Mouse (Mus musculus): Measurements from ENCODE around the gene Arid1b. TPM values are rescaled to one million over a fixed set of nuclear protein-coding genes. Genes with fewer than 3 reads are reported as not detected.

The Arid1b gene
- polyA plus RNA-seq, 1 experiment from 2014 or later, result 14.8 TPM

- no peaks in the 10 kb centered on the region for H3K4me1 ChIP-seq (replicated peaks)
- no peaks in the 10 kb centered on the region for H3K9me3 ChIP-seq
- H3K9ac ChIP-seq (replicated peaks), result no peak overlapping the region
- H3K4me2 ChIP-seq (replicated peaks), result no peak overlapping the region
- ATAC-seq, result no peak
- no peak overlapping the region for H3K27ac ChIP-seq
- 57% methylated on average over 6 of the region's 6 CpGs for WGBS
- H3K36me3 ChIP-seq, result no peaks in the 10 kb centered on the region
- H3K4me3 ChIP-seq (replicated peaks), result no peak overlapping the region
- no peaks in the 10 kb centered on the region for H3K27me3 ChIP-seq
These were observed 21.9 kb upstream of the Arid1b start for GRCm38 (mm10) chr17:4972261-4972660.

DNA sequence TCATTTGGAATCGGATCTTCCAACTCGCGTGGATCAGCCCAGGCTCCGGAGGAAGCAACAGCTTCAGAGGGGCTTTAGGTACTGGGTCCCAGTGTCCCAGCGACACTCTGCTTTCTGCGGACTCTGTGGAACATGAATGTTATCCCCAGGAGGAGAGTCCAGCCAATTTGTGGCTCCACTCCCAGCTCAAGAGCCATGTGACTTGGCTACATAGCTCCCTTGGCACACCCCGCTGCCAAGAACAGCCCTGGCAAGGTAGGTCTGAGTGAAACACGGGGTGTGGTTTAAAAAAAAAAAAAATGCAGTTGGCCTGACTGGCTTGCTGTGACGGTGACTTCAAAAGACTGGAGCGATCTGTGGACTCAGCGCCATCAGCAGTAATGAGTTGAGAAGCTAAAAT is 19.4 kb upstream of the Arid1b start:
- WGBS, result 85% methylated on average over 11 of the region's 11 CpGs
- H3K4me2 ChIP-seq (replicated peaks), result no peak overlapping the region
- no peaks in the 10 kb centered on the region for H3K36me3 ChIP-seq
- H3K27me3 ChIP-seq, result peaks cover 7% of the 10 kb centered on the region; the same call in 1 of the 2 replicates
- 0 out of 2 replicates have a peak, but pooled peaks cover 4% of the 10 kb centered on the region for H3K9me3 ChIP-seq
- H3K27ac ChIP-seq, result no peak overlapping the region
- no peak for ATAC-seq
- H3K4me3 ChIP-seq (replicated peaks), result no peak overlapping the region
- no peak overlapping the region for H3K9ac ChIP-seq (replicated peaks)
- no peaks in the 10 kb centered on the region for H3K4me1 ChIP-seq (replicated peaks)

- Histone ChIP-seq H3K27me3 (peaks cover 31% of the 10 kb centered on the region), H3K27ac (no peak overlapping the region), H3K4me3 (replicated peaks) (no peak overlapping the region), H3K9ac (replicated peaks) (no peak overlapping the region), H3K36me3 (no peaks in the 10 kb centered on the region), H3K4me1 (replicated peaks) (no peaks in the 10 kb centered on the region), H3K4me2 (replicated peaks) (no peak overlapping the region), H3K9me3 (0 out of 2 replicates have a peak, but pooled peaks cover 4% of the 10 kb centered on the region)
- ATAC-seq, result no peak
- WGBS, result 93% methylated on average over 7 of the region's 7 CpGs
These were observed 14.0 kb upstream of the Arid1b start for GRCm38 (mm10) chr17:4980151-4980550.

DNA sequence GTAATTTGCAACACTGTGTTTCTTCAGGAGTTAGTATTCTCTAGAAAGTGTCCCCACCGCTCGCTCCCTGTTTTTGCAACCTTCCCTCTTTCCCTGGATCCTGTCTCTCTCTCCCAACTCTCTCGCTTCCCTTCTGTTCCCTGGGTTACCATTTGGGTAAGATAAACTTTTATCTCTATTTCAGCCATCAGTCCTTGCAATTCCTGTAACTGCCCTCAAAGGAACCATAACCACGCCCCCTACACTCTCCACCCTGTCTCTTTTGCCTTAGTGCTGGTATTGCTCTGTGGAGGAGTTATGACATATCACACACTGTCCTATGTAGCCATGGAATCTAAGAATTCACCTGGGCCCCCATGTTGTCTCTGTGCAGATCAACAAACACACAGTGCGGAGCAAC is 11.3 kb upstream of the Arid1b start:
- Histone ChIP-seq H3K4me1 (replicated peaks) (no peaks in the 10 kb centered on the region), H3K4me2 (replicated peaks) (no peak overlapping the region), H3K27me3 (peaks cover 49% of the 10 kb centered on the region), H3K27ac (no peak overlapping the region), H3K9me3 (no peaks in the 10 kb centered on the region), H3K36me3 (no peaks in the 10 kb centered on the region), H3K9ac (replicated peaks) (no peak overlapping the region), H3K4me3 (replicated peaks) (no peak overlapping the region)
- WGBS, result 95% methylated on average over 5 of the region's 5 CpGs
- ATAC-seq, result no peak

- no peak overlapping the region for H3K9ac ChIP-seq (replicated peaks)
- ATAC-seq, result no peak
- peaks cover 59% of the 10 kb centered on the region for H3K27me3 ChIP-seq
- no peaks in the 10 kb centered on the region for H3K9me3 ChIP-seq
- whole genome bisulfite sequencing, result 92% methylated on average over 7 of the region's 7 CpGs
- H3K27ac ChIP-seq, result no peak overlapping the region
- no peaks in the 10 kb centered on the region for H3K4me1 ChIP-seq (replicated peaks)
- no peaks in the 10 kb centered on the region for H3K36me3 ChIP-seq
- no peak overlapping the region for H3K4me3 ChIP-seq (replicated peaks)
- no peak overlapping the region for H3K4me2 ChIP-seq (replicated peaks)
These were observed 9.4 kb upstream of the Arid1b start for GRCm38 (mm10) chr17:4984691-4985090.

GRCm38 (mm10) chr17:4990911-4991560 is 3.1 kb upstream of the Arid1b start:
- Histone ChIP-seq H3K9me3 (no peaks in the 10 kb centered on the region), H3K9ac (replicated peaks) (no peak overlapping the region), H3K36me3 (no peaks in the 10 kb centered on the region), H3K4me3 (replicated peaks) (no peak overlapping the region), H3K4me2 (replicated peaks) (peak overlapping the region; percentile 30), H3K27ac (peak overlapping the region; percentile 60; the same call in 1 of the 2 replicates), H3K4me1 (replicated peaks) (peaks cover 32% of the 10 kb centered on the region), H3K27me3 (peaks cover 36% of the 10 kb centered on the region)
- WGBS, result 7% methylated on average over 16 of the region's 16 CpGs
- ATAC-seq, result 0 out of 2 replicates have a peak, but pooled peaks have one; percentile 18

- Histone ChIP-seq H3K9me3 (no peaks in the 10 kb centered on the region), H3K4me1 (replicated peaks) (peaks cover 32% of the 10 kb centered on the region), H3K9ac (replicated peaks) (no peak overlapping the region), H3K36me3 (no peaks in the 10 kb centered on the region), H3K27me3 (peaks cover 31% of the 10 kb centered on the region), H3K4me2 (replicated peaks) (peak overlapping the region; percentile 30; the same call in 1 of the 2 replicates), H3K4me3 (replicated peaks) (no peak overlapping the region), H3K27ac (peak overlapping the region; percentile 60)
- 17% methylated on average over 10 of the region's 10 CpGs for WGBS
- no peak for ATAC-seq
These were observed 2.5 kb upstream of the Arid1b start for GRCm38 (mm10) chr17:4991600-4991999.

DNA sequence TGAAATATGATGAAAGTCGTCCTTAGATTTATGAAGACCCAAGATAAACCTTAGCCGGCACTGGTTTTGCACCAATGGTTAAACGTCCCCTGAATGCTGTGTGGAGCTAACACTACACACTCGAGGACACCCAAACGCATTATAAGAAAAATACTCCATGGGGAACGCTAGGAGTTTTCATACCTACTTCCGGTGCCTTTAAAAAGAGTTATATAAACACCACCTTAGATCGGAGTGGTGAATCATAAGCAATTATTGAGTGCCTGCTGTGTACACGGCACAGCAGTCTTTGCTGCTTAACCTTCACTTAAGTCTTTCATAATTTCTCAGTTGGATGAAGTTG is 664 bp upstream of the Arid1b start:
- H3K9me3 ChIP-seq, result no peaks in the 10 kb centered on the region
- H3K27ac ChIP-seq, result peak overlapping the region; percentile 100
- ATAC-seq, result no peak
- peaks cover 37% of the 10 kb centered on the region for H3K4me1 ChIP-seq (replicated peaks)
- H3K9ac ChIP-seq (replicated peaks), result peak overlapping the region; percentile 100
- H3K36me3 ChIP-seq, result no peaks in the 10 kb centered on the region
- 12% methylated on average over 9 of the region's 9 CpGs for WGBS
- peaks cover 13% of the 10 kb centered on the region for H3K27me3 ChIP-seq
- H3K4me2 ChIP-seq (replicated peaks), result peak overlapping the region; percentile 70
- H3K4me3 ChIP-seq (replicated peaks), result peak overlapping the region; percentile 92

DNA sequence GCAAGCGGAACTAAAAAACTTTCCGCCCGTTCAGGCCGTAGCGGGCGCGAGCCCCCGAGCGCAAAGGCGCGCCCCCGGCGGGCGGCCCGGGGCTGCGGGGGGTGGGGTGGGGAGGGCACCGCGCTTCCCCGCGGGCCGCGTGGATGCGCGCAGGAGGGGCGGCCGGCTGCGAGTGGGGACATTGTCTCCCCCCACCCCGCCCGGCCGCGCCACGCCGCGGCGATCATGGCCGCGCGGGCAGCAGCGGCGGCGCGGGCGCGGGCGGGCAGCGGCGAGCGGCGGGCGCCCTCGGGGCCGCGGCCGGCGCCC is 326 bp downstream of the Arid1b start:
- peak overlapping the region; percentile 100 for H3K27ac ChIP-seq
- peaks cover 42% of the 10 kb centered on the region for H3K4me1 ChIP-seq (replicated peaks)
- under 1% methylated on average over 35 of the region's 55 CpGs for WGBS
- peak overlapping the region; percentile 100 for H3K9ac ChIP-seq (replicated peaks)
- ATAC-seq, result no peak; the same call in none of the 2 replicates
- no peaks in the 10 kb centered on the region for H3K9me3 ChIP-seq
- 0 out of 2 replicates have a peak, but pooled peaks cover 4% of the 10 kb centered on the region for H3K27me3 ChIP-seq
- H3K4me2 ChIP-seq (replicated peaks), result peak overlapping the region; percentile 70
- no peaks in the 10 kb centered on the region for H3K36me3 ChIP-seq
- H3K4me3 ChIP-seq (replicated peaks), result peak overlapping the region; percentile 92

DNA sequence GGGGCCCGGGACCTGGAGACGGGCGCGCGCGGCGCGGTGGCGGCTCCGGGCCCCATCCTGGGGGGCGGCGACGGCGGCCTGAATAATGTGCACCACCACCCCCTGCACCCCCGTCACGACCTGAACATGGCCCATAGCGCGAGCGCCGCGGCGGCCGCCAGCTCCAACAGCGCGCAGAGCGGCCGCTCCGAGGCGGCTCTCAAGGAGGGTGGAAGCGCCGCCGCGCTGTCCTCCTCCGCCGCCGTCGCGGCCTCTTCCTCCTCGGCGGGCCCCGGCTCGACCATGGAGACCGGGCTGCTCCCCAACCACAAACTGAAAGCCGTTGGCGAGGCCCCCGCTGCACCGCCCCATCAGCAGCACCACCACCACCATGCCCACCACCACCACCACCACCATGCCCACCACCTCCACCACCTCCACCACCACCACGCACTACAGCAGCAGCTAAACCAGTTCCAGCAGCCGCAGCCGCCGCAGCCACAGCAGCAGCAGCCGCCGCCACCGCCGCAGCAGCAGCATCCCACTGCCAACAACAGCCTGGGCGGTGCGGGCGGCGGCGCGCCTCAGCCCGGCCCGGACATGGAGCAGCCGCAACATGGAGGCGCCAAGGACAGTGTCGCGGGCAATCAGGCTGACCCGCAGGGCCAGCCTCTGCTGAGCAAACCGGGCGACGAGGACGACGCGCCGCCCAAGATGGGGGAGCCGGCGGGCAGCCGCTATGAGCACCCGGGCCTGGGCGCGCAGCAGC is 855 bp downstream of the Arid1b start:
- Histone ChIP-seq H3K9me3 (no peaks in the 10 kb centered on the region), H3K4me2 (replicated peaks) (peak overlapping the region; percentile 70), H3K36me3 (no peaks in the 10 kb centered on the region), H3K4me1 (replicated peaks) (peaks cover 46% of the 10 kb centered on the region), H3K4me3 (replicated peaks) (peak overlapping the region; percentile 92), H3K27me3 (no peaks in the 10 kb centered on the region), H3K9ac (replicated peaks) (peak overlapping the region; percentile 100), H3K27ac (peak overlapping the region; percentile 100)
- WGBS, result 0% methylated on average over 72 of the region's 81 CpGs
- peak; percentile 60 for ATAC-seq

DNA sequence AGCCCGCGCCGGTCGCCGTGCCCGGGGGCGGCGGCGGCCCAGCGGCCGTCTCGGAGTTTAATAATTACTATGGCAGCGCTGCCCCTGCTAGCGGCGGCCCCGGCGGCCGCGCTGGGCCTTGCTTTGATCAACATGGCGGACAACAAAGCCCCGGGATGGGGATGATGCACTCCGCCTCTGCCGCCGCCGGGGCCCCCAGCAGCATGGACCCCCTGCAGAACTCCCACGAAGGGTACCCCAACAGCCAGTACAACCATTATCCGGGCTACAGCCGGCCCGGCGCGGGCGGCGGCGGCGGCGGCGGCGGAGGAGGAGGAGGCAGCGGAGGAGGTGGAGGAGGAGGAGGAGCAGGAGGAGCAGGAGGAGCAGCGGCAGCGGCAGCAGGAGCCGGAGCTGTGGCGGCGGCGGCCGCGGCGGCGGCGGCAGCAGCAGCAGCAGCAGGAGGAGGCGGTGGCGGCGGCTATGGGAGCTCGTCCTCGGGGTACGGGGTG is 1.5 kb downstream of the Arid1b start:
- Histone ChIP-seq H3K27ac (peak overlapping the region; percentile 100), H3K9ac (replicated peaks) (peak overlapping the region; percentile 100), H3K4me2 (replicated peaks) (peak overlapping the region; percentile 70), H3K9me3 (no peaks in the 10 kb centered on the region), H3K36me3 (no peaks in the 10 kb centered on the region), H3K4me1 (replicated peaks) (peaks cover 46% of the 10 kb centered on the region), H3K4me3 (replicated peaks) (peak overlapping the region; percentile 92), H3K27me3 (no peaks in the 10 kb centered on the region)
- under 1% methylated on average over 27 of the region's 56 CpGs for WGBS
- peak; percentile 40 for ATAC-seq

DNA sequence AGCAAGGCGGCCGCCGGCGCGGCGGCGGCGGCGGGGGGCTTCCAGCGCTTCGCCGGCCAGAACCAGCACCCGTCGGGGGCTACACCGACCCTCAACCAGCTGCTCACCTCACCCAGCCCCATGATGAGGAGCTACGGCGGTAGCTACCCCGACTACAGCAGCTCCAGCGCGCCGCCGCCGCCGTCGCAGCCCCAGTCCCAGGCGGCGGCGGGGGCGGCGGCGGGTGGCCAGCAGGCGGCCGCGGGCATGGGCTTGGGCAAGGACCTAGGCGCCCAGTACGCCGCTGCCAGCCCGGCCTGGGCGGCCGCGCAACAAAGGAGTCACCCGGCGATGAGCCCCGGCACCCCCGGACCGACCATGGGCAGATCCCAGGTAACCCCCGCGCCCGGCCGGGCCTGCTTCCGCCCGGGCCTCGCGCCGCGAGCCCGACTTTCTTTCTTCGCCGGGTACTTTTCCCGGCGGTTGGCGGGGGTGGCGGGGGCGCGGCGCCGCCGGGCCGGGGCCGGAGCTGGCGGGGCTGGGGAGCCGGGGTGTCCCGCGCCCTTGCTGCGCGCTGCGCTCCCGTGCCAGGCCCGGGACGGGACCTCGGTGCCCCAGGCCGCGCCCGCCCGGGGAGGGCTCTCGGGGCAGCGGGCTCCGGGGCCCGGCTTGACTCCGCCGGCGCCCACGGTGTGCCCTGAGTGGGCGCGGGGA is 2.1 kb downstream of the Arid1b start:
- Histone ChIP-seq H3K9ac (replicated peaks) (peak overlapping the region; percentile 100), H3K9me3 (no peaks in the 10 kb centered on the region), H3K4me3 (replicated peaks) (peak overlapping the region; percentile 92), H3K36me3 (no peaks in the 10 kb centered on the region), H3K27ac (peak overlapping the region; percentile 100), H3K4me2 (replicated peaks) (peak overlapping the region; percentile 70), H3K4me1 (replicated peaks) (peaks cover 46% of the 10 kb centered on the region), H3K27me3 (no peaks in the 10 kb centered on the region)
- ATAC-seq, result peak; percentile 43
- WGBS, result under 1% methylated on average over 73 of the region's 95 CpGs

Measured in midbrain, embryonic 13.5 days (tissue).